ENCODE assay signal across 12 mouse cellular contexts in genomic region chr19:3924190-3924589, GRCm38 (mm10). TPM values are rescaled to one million over a fixed set of nuclear protein-coding genes. Genes with fewer than 3 reads are reported as not detected.
DNase-seq lines count a peak whose midpoint lies in the region; ATAC-seq lines count a peak whose summit lies in the region.
"Had no signal": no experiment of that assay in that cellular context is flagged by ENCODE, and none has a peak within 500 bp of the region (broad histone marks: within the 10 kb centered on the region; RNA-seq: fewer than 3 reads in every experiment).

No protein-coding gene starts in this region.

- no peak for ATAC-seq in hindbrain, embryonic 13.5 days (ENCODE audit: low FRiP score)
- ATAC-seq in hindbrain, embryonic 14.5 days (ENCODE audit: low FRiP score) = no peak
- no peak for ATAC-seq in midbrain, embryonic 11.5 days (ENCODE audit: low FRiP score)
- ATAC-seq in midbrain, embryonic 13.5 days = no peak
- ATAC-seq in embryonic facial prominence, embryonic 15.5 days (ENCODE audit: insufficient number of reproducible peaks, low FRiP score, low TSS enrichment, low read depth) = no peak
- ATAC-seq in stomach, embryonic 15.5 days (ENCODE audit: insufficient read depth, low FRiP score, low read depth) = no peak

- H3K27ac ChIP-seq in hindbrain, embryonic 13.5 days = 0 out of 2 replicates have a peak overlapping the region, but pooled peaks have one; percentile 23
- H3K27ac ChIP-seq in hindbrain, embryonic 14.5 days = no peak overlapping the region; the same call in 1 of the 2 replicates
- no peak overlapping the region for H3K27ac ChIP-seq in midbrain, embryonic 11.5 days (ENCODE audit: low read depth, low read length)
- no peak overlapping the region for H3K27ac ChIP-seq in midbrain, embryonic 13.5 days
- H3K27ac ChIP-seq in embryonic facial prominence, embryonic 15.5 days (replicated peaks) = peak overlapping the region; percentile 3; the same call in 1 of the 2 replicates
- H3K27ac ChIP-seq in stomach, embryonic 15.5 days = peak overlapping the region; percentile 8
- H3K27ac ChIP-seq: embryonic facial prominence, embryonic 12.5 days had no signal

- no peak for DNase-seq in hindbrain, embryonic 14.5 days (ENCODE audit: low spot score)
- DNase-seq in midbrain, embryonic 11.5 days (ENCODE audit: low spot score, missing footprints) = peak; percentile 57
- no peak for DNase-seq in embryo, embryonic 10 days (ENCODE audit: low spot score)
- DNase-seq: cerebellum, adult 9-10 months; right cerebral cortex, postnatal 25 days; thymus, adult 2 months had no signal

- H3K27me3 ChIP-seq in hindbrain, embryonic 13.5 days = no peaks in the 10 kb centered on the region
- H3K27me3 ChIP-seq in hindbrain, embryonic 14.5 days (ENCODE audit: control insufficient read depth, insufficient read depth, low read length) = no peaks in the 10 kb centered on the region
- H3K27me3 ChIP-seq in midbrain, embryonic 11.5 days (ENCODE audit: control insufficient read depth, insufficient read depth, low read length) = no peaks in the 10 kb centered on the region
- H3K27me3 ChIP-seq in midbrain, embryonic 13.5 days = no peaks in the 10 kb centered on the region
- H3K27me3 ChIP-seq in embryonic facial prominence, embryonic 15.5 days = no peaks in the 10 kb centered on the region
- no peaks in the 10 kb centered on the region for H3K27me3 ChIP-seq in stomach, embryonic 15.5 days (replicated peaks)
- H3K27me3 ChIP-seq: embryonic facial prominence, embryonic 12.5 days had no signal

- no peaks in the 10 kb centered on the region for H3K36me3 ChIP-seq in hindbrain, embryonic 13.5 days
- H3K36me3 ChIP-seq in hindbrain, embryonic 14.5 days (replicated peaks; ENCODE audit: control insufficient read depth, insufficient read depth) = no peaks in the 10 kb centered on the region
- H3K36me3 ChIP-seq in midbrain, embryonic 11.5 days (ENCODE audit: control insufficient read depth, insufficient read depth, low read length) = no peaks in the 10 kb centered on the region
- no peaks in the 10 kb centered on the region for H3K36me3 ChIP-seq in midbrain, embryonic 13.5 days
- no peaks in the 10 kb centered on the region for H3K36me3 ChIP-seq in embryonic facial prominence, embryonic 15.5 days
- H3K36me3 ChIP-seq in stomach, embryonic 15.5 days = no peaks in the 10 kb centered on the region
- H3K36me3 ChIP-seq: embryonic facial prominence, embryonic 12.5 days had no signal

- no peak overlapping the region for H3K4me3 ChIP-seq in hindbrain, embryonic 13.5 days
- H3K4me3 ChIP-seq in hindbrain, embryonic 14.5 days (replicated peaks; ENCODE audit: low read length) = no peak overlapping the region
- no peak overlapping the region for H3K4me3 ChIP-seq in midbrain, embryonic 11.5 days (ENCODE audit: low read depth, low read length)
- H3K4me3 ChIP-seq in midbrain, embryonic 13.5 days (replicated peaks) = no peak overlapping the region
- H3K4me3 ChIP-seq in embryonic facial prominence, embryonic 15.5 days (replicated peaks) = no peak overlapping the region
- H3K4me3 ChIP-seq in stomach, embryonic 15.5 days (replicated peaks) = no peak overlapping the region
- H3K4me3 ChIP-seq: embryonic facial prominence, embryonic 12.5 days had no signal

- WGBS in hindbrain, embryonic 13.5 days = 85% methylated on average over 8 of the region's 8 CpGs
- 75% methylated on average over 8 of the region's 8 CpGs for WGBS in hindbrain, embryonic 14.5 days
- 77% methylated on average over 8 of the region's 8 CpGs for WGBS in midbrain, embryonic 11.5 days
- 86% methylated on average over 8 of the region's 8 CpGs for WGBS in midbrain, embryonic 13.5 days
- 72% methylated on average over 8 of the region's 8 CpGs for WGBS in embryonic facial prominence, embryonic 15.5 days
- WGBS in stomach, embryonic 15.5 days = 78% methylated on average over 8 of the region's 8 CpGs

- peaks cover 9% of the 10 kb centered on the region for H3K4me1 ChIP-seq in hindbrain, embryonic 13.5 days (replicated peaks)
- no peaks in the 10 kb centered on the region for H3K4me1 ChIP-seq in hindbrain, embryonic 14.5 days (replicated peaks; ENCODE audit: control insufficient read depth, insufficient read depth, low read length)
- H3K4me1 ChIP-seq in midbrain, embryonic 11.5 days (ENCODE audit: control insufficient read depth, insufficient read depth, low read length) = no peaks in the 10 kb centered on the region; the same call in 1 of the 2 replicates
- 0 out of 2 replicates have a peak, but pooled peaks cover under 1% of the 10 kb centered on the region for H3K4me1 ChIP-seq in midbrain, embryonic 13.5 days (replicated peaks)
- peaks cover 17% of the 10 kb centered on the region for H3K4me1 ChIP-seq in embryonic facial prominence, embryonic 15.5 days
- peaks cover 18% of the 10 kb centered on the region for H3K4me1 ChIP-seq in stomach, embryonic 15.5 days

- no peak overlapping the region for H3K4me2 ChIP-seq in hindbrain, embryonic 13.5 days
- no peak overlapping the region for H3K4me2 ChIP-seq in hindbrain, embryonic 14.5 days (replicated peaks)
- H3K4me2 ChIP-seq in midbrain, embryonic 11.5 days = no peak overlapping the region
- no peak overlapping the region for H3K4me2 ChIP-seq in midbrain, embryonic 13.5 days (replicated peaks)
- H3K4me2 ChIP-seq in embryonic facial prominence, embryonic 15.5 days (replicated peaks) = no peak overlapping the region
- H3K4me2 ChIP-seq in stomach, embryonic 15.5 days = no peak overlapping the region
- H3K4me2 ChIP-seq: embryonic facial prominence, embryonic 12.5 days had no signal

- H3K9me3 ChIP-seq in hindbrain, embryonic 13.5 days = no peaks in the 10 kb centered on the region
- no peaks in the 10 kb centered on the region for H3K9me3 ChIP-seq in hindbrain, embryonic 14.5 days (ENCODE audit: control insufficient read depth, low read length)
- H3K9me3 ChIP-seq in midbrain, embryonic 11.5 days (ENCODE audit: control insufficient read depth, low read length) = no peaks in the 10 kb centered on the region
- H3K9me3 ChIP-seq in midbrain, embryonic 13.5 days = no peaks in the 10 kb centered on the region
- H3K9me3 ChIP-seq in embryonic facial prominence, embryonic 15.5 days (replicated peaks) = no peaks in the 10 kb centered on the region
- H3K9me3 ChIP-seq in stomach, embryonic 15.5 days = no peaks in the 10 kb centered on the region
- H3K9me3 ChIP-seq: embryonic facial prominence, embryonic 12.5 days had no signal

- H3K9ac ChIP-seq in hindbrain, embryonic 13.5 days = no peak overlapping the region
- no peak overlapping the region for H3K9ac ChIP-seq in hindbrain, embryonic 14.5 days
- no peak overlapping the region for H3K9ac ChIP-seq in midbrain, embryonic 11.5 days (ENCODE audit: low read length)
- no peak overlapping the region for H3K9ac ChIP-seq in midbrain, embryonic 13.5 days (replicated peaks)
- no peak overlapping the region for H3K9ac ChIP-seq in embryonic facial prominence, embryonic 15.5 days
- no peak overlapping the region for H3K9ac ChIP-seq in stomach, embryonic 15.5 days
- H3K9ac ChIP-seq: embryonic facial prominence, embryonic 12.5 days had no signal

RNA-seq across cellular contexts. Expression of gene Aldh3b1, which starts 5.4 kb away (rescaled TPM):
- polyA plus RNA-seq in hindbrain, embryonic 13.5 days (2015; fragmentation: Nextera tagmentation; extraction: Ambion mirVana) = 1.9 and 2.1 TPM in 2 replicates
- polyA plus RNA-seq in hindbrain, embryonic 14.5 days (2014; fragmentation: Nextera tagmentation; extraction: Ambion mirVana) = 2.4 and 3.3 TPM in 2 replicates
- polyA plus RNA-seq in midbrain, embryonic 11.5 days (2014; fragmentation: Nextera tagmentation; extraction: Ambion mirVana) = 0.67 and 0.99 TPM in 2 replicates
- polyA plus RNA-seq in midbrain, embryonic 13.5 days (2015; fragmentation: Nextera tagmentation; extraction: Ambion mirVana) = 0.80 and 1.1 TPM in 2 replicates
- 4.8 and 4.9 TPM in 2 replicates for polyA plus RNA-seq in embryonic facial prominence, embryonic 15.5 days (2015; fragmentation: Nextera tagmentation; extraction: Ambion mirVana)
- 3.6 and 4.2 TPM in 2 replicates for polyA plus RNA-seq in stomach, embryonic 15.5 days (2015; fragmentation: Nextera tagmentation; extraction: Ambion mirVana)

RNA-seq across cellular contexts. Expression of gene Unc93b1, which starts 10.8 kb away (rescaled TPM):
- polyA plus RNA-seq in hindbrain, embryonic 13.5 days (2015; fragmentation: Nextera tagmentation; extraction: Ambion mirVana) = 10.1 and 13.2 TPM in 2 replicates
- polyA plus RNA-seq in hindbrain, embryonic 14.5 days (2014; fragmentation: Nextera tagmentation; extraction: Ambion mirVana) = 9.7 and 10.4 TPM in 2 replicates
- polyA plus RNA-seq in midbrain, embryonic 11.5 days (2014; fragmentation: Nextera tagmentation; extraction: Ambion mirVana) = 5.9 and 7.1 TPM in 2 replicates
- 5.6 and 8.1 TPM in 2 replicates for polyA plus RNA-seq in midbrain, embryonic 13.5 days (2015; fragmentation: Nextera tagmentation; extraction: Ambion mirVana)
- 27.7 and 30.0 TPM in 2 replicates for polyA plus RNA-seq in embryonic facial prominence, embryonic 15.5 days (2015; fragmentation: Nextera tagmentation; extraction: Ambion mirVana)
- polyA plus RNA-seq in stomach, embryonic 15.5 days (2015; fragmentation: Nextera tagmentation; extraction: Ambion mirVana) = 21.4 and 22.2 TPM in 2 replicates

RNA-seq across cellular contexts. Expression of gene Ndufs8, which starts 11.6 kb away (rescaled TPM):
- polyA plus RNA-seq in hindbrain, embryonic 13.5 days (2015; fragmentation: Nextera tagmentation; extraction: Ambion mirVana) = 261 and 264 TPM in 2 replicates
- 310 and 332 TPM in 2 replicates for polyA plus RNA-seq in hindbrain, embryonic 14.5 days (2014; fragmentation: Nextera tagmentation; extraction: Ambion mirVana)
- 209 and 235 TPM in 2 replicates for polyA plus RNA-seq in midbrain, embryonic 11.5 days (2014; fragmentation: Nextera tagmentation; extraction: Ambion mirVana)
- polyA plus RNA-seq in midbrain, embryonic 13.5 days (2015; fragmentation: Nextera tagmentation; extraction: Ambion mirVana) = 232 TPM in 2 replicates
- 255 and 269 TPM in 2 replicates for polyA plus RNA-seq in embryonic facial prominence, embryonic 15.5 days (2015; fragmentation: Nextera tagmentation; extraction: Ambion mirVana)
- 312 and 320 TPM in 2 replicates for polyA plus RNA-seq in stomach, embryonic 15.5 days (2015; fragmentation: Nextera tagmentation; extraction: Ambion mirVana)

RNA-seq across cellular contexts. Expression of gene Tcirg1, which starts 17.3 kb away (rescaled TPM):
- polyA plus RNA-seq in hindbrain, embryonic 13.5 days (2015; fragmentation: Nextera tagmentation; extraction: Ambion mirVana) = 15.0 and 15.8 TPM in 2 replicates
- polyA plus RNA-seq in hindbrain, embryonic 14.5 days (2014; fragmentation: Nextera tagmentation; extraction: Ambion mirVana) = 11.6 and 13.3 TPM in 2 replicates
- polyA plus RNA-seq in midbrain, embryonic 11.5 days (2014; fragmentation: Nextera tagmentation; extraction: Ambion mirVana) = 7.7 and 8.9 TPM in 2 replicates
- 7.4 and 10.9 TPM in 2 replicates for polyA plus RNA-seq in midbrain, embryonic 13.5 days (2015; fragmentation: Nextera tagmentation; extraction: Ambion mirVana)
- 57.5 and 64.3 TPM in 2 replicates for polyA plus RNA-seq in embryonic facial prominence, embryonic 15.5 days (2015; fragmentation: Nextera tagmentation; extraction: Ambion mirVana)
- 34.7 and 42.6 TPM in 2 replicates for polyA plus RNA-seq in stomach, embryonic 15.5 days (2015; fragmentation: Nextera tagmentation; extraction: Ambion mirVana)

RNA-seq across cellular contexts. Expression of gene Aldh3b3, which starts 34.3 kb away (rescaled TPM):
- polyA plus RNA-seq in hindbrain, embryonic 13.5 days (2015; fragmentation: Nextera tagmentation; extraction: Ambion mirVana) = not detected in 2 replicates
- polyA plus RNA-seq in hindbrain, embryonic 14.5 days (2014; fragmentation: Nextera tagmentation; extraction: Ambion mirVana) = not detected in 2 replicates
- polyA plus RNA-seq in midbrain, embryonic 11.5 days (2014; fragmentation: Nextera tagmentation; extraction: Ambion mirVana) = not detected in 2 replicates
- polyA plus RNA-seq in midbrain, embryonic 13.5 days (2015; fragmentation: Nextera tagmentation; extraction: Ambion mirVana) = not detected in 2 replicates
- polyA plus RNA-seq in embryonic facial prominence, embryonic 15.5 days (2015; fragmentation: Nextera tagmentation; extraction: Ambion mirVana) = 2.8 and 3.2 TPM in 2 replicates
- 0.06 and 0.12 TPM in 2 replicates for polyA plus RNA-seq in stomach, embryonic 15.5 days (2015; fragmentation: Nextera tagmentation; extraction: Ambion mirVana)
- polyA plus RNA-seq: embryonic facial prominence, embryonic 12.5 days; neural tube, embryonic 14.5 days had no signal

Comparison
In these comparisons a context has a peak if more than half of its experiments do, and no peak if none do; other contexts are left out.
1. H3K27ac ChIP-seq: peak in hindbrain, embryonic 13.5 days (single experiment), embryonic facial prominence, embryonic 15.5 days (single experiment) and stomach, embryonic 15.5 days (single experiment); none in hindbrain, embryonic 14.5 days (single experiment), midbrain, embryonic 11.5 days (single experiment) and midbrain, embryonic 13.5 days (single experiment).